Mouse (Mus musculus): Measurements from ENCODE around the gene Rab40c.

Gene Rab40c

GRCm38 (mm10) chr17:25843636-25844395 is 75.7 kb downstream of the Rab40c start:
- no peak for DNase-seq (ENCODE audit: low spot score in 2 of 2)

DNA sequence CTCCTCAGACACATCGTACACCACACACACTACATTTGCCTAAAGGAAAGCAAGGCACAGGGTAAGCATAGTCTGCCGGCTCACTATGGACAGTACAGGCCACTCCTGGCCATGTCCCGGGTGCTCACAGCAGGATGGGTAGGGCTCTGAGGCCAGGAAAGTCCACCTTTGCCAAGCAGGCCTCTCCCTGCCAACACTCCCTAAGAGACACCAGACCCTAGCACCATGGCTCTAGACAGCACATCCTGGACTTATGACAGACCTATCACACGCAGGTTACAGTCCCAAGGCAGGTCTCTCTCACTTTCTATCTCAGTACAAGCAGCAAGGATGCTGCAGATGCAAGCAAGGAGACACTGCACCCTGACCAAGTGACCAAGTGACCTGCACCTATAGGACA is 76.4 kb downstream of the Rab40c start:
- no peak for DNase-seq (ENCODE audit: low spot score in 2 of 2)

DNA sequence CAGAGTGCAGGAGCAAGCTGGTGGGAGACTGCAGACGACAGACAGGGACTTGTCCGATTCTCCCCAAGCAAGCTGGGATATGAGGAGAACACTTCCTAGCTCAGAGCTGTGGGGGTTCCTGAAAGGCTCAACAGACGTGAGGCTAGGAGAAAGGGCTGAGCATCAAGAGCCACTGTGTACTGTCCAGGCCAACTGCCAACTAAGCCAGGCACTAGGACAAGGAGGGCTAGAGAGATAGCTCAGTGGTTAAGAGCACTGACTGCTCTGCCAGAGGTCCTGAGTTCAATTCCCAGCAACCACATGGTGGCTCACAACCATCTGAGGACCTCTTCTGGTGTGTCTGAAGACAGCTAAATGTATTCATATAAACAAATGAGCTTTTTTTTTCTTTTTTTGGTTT is 77.0 kb downstream of the Rab40c start:
- DNase-seq (ENCODE audit: low spot score in 2 of 2), result no peak

DNA sequence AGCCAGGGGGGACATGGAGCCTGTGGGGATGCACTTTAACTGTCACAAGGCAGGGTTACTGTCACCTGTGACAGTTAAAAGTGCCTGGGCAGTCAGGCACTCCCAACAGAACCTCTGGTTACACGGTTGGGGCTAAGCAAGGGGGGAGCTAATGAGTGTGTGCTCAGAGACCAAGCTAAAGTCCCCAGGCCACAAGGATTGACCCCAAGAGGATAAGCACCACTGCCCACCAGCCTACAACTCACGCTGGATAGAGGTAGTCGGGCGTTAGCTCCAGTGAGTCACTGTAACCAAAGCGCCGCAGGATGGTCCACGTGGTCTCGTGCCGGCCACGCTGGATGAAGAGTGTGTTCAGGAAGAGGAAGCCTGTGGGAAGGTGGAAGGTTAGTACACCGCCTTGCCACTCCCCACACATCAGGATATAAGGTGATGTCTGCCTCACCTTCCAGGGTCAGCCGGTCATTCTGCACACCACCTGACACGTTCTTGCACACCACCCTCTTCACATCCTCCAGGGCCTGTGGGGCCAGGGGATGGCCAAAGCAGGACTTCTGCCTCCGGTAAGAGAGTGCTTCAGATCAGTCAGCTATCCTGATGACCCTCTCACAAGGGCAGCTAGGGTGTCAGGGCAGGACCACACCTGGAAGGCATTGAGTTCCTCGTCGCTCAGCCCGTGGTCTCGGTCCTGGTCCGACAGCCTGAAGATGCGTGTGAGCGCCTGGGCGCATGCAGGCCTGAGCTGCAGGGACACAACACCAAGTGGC is 78.2 kb downstream of the Rab40c start, which contains the start of gene Gm20683:
Gm20683 (minus strand) TSS at position 647 of the 764 bp plus-strand sequence.
- DNase-seq (ENCODE audit: low spot score in 2 of 2), result no peak

DNA sequence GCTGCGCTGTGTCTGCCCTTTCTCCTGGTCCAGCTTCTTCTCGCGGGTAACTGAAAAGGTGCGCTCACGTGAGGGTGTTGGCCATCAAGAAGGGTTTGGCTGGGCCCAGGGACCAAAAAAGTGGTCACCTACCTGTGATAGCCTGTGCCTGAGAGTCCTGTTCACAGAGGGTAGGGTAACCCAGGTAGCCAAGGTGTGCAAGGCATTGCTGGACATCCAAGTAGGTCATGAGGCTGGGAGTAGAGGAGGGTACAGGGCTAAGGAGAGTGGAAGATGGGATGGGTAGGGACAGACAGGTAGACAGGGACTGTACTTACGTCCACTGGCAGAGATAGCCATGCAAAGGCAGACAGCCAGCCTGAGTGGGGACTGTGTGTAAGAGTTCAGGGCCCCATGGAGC is 79.0 kb downstream of the Rab40c start:
- DNase-seq (ENCODE audit: low spot score in 2 of 2), result no peak

- no peak for DNase-seq (ENCODE audit: low spot score in 2 of 2)
Measured at GRCm38 (mm10) chr17:25839455-25840235, 79.9 kb downstream of the Rab40c start.

- no peak for DNase-seq (ENCODE audit: low spot score in 2 of 2)
Measured at GRCm38 (mm10) chr17:25838904-25839303, 80.6 kb downstream of the Rab40c start.

- no peak for DNase-seq (ENCODE audit: low spot score in 2 of 2)
Measured at GRCm38 (mm10) chr17:25837533-25837932, 82.0 kb downstream of the Rab40c start.

GRCm38 (mm10) chr17:25837076-25837410 is 82.5 kb downstream of the Rab40c start, which contains the start of gene Rhbdl1:
Rhbdl1 (minus strand) TSS chr17:25837295.
- DNase-seq (ENCODE audit: low spot score in 2 of 2), result peak; percentile 68 to 77

- peak in 1 of 2 experiments; percentile 26 for DNase-seq (ENCODE audit: low spot score in 2 of 2)
Measured at GRCm38 (mm10) chr17:25836397-25837075, 83.0 kb downstream of the Rab40c start.

- DNase-seq (ENCODE audit: low spot score in 2 of 2), result no peak
Measured at GRCm38 (mm10) chr17:25835816-25836215, 83.7 kb downstream of the Rab40c start.

- no peak for DNase-seq (ENCODE audit: low spot score in 2 of 2)
Measured at GRCm38 (mm10) chr17:25835301-25835700, 84.2 kb downstream of the Rab40c start.

- DNase-seq (ENCODE audit: low spot score in 2 of 2), result no peak
Measured at GRCm38 (mm10) chr17:25834595-25835222, 84.8 kb downstream of the Rab40c start.

DNA sequence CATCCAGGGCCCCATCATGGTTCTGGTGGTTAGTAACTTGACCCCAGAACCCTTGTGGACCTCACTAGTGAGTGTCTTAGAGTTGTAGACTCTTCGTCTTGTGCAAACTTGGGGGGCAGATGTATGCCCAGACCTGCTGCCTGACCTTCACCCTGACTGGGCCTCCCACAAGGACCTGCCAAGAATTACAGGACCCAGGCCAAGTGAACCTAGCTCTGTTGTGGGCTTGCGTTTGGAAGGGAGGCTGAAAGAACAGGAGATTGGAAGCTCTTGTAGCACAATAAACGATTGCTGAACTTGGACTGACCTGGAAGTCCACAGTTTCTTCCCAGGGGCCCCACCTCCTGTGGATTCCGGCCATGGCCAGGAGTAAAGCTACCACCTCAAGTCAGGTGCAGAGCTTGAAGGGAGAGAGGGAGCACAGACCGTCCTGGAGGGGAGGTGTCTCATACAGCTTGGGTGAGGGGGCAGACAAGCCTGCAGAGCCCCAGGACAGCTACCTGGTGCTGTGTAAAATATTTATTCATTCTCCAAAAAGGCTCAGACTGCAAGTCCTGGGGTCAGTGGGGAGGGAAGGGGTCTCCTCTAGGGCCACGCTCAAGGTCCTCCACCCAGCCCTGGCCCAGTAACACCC is 85.4 kb downstream of the Rab40c start:
- DNase-seq (ENCODE audit: low spot score in 2 of 2), result no peak

DNA sequence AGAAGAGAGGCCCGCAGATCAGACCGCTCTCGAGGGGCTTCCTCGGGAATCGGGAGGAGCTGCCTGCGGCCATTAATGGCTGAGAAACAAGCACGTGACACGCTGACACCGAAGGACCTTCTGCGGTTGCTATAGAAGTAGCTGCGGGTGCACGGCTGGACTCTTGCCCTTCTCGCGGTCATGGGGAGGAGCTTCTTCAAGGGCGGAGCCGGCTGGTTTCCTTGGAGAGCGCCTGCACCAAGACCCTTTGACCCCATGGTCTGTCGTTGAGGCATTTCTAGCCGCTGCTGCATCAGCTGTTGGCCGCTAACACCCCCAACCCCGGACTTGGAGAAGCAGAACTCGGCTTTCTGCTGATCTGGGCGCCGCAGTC is 86.2 kb downstream of the Rab40c start, which contains the start of gene Stub1:
Stub1 (minus strand) TSS at position 114 of the 373 bp plus-strand sequence.
- peak; percentile 57 to 81 for DNase-seq (ENCODE audit: low spot score in 2 of 2)

- peak; percentile 94 to 99 for DNase-seq (ENCODE audit: low spot score in 2 of 2)
Measured at GRCm38 (mm10) chr17:25832436-25833290, 86.9 kb downstream of the Rab40c start.

Measured in cerebellum, postnatal 4 days (tissue).